Mouse (Mus musculus) kidney, adult 11 months (tissue): ENCODE results near the gene Tctex1d4.

ENCODE experiments used
- DNase-seq: peaks from one replicate; pipeline ENCODE4 v3.0.0; 2022

The Tctex1d4 gene

DNA sequence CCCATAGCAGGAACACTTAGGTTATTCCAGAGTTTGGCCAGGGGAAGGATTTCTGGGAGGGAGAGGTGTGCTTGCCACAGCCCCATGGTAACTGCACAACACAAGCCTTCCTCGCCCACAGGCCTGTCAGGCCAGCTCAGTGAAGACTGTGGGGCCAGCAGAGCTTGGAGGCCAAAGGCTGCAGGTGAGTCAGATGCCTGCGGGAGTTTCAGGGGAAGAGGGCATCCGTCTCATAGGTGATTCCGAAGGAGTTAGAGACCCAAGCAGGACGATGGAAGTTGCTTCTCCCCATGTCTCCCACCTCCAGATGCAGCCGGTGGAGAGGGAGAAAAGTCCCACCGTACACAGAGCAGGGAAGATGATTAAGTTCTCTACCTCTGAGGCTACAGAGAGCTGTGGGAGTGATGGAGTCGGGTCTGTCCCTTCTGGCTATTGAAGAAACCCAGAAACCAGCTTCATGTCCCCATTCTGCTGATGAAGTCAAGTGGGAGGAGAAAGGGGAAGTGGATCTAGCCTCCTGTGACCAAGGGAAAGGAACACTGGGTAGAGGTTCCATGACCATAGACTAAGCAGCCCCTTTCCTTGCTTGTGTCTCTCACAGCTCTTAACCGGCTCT, at the start of gene Tctex1d4:
TSS of gene Tctex1d4 (plus strand) at position 120 of the 616 bp plus-strand sequence.
- DNase-seq, result no peak

GRCm38 (mm10) chr4:117087948-117088640, 38.5 kb upstream of the Tctex1d4 start:
- no peak for DNase-seq

- DNase-seq, result no peak
These were observed 36.0 kb upstream of the Tctex1d4 start for GRCm38 (mm10) chr4:117090586-117090985.

- DNase-seq, result no peak
These were observed 31.8 kb upstream of the Tctex1d4 start for GRCm38 (mm10) chr4:117094626-117095361.

DNA sequence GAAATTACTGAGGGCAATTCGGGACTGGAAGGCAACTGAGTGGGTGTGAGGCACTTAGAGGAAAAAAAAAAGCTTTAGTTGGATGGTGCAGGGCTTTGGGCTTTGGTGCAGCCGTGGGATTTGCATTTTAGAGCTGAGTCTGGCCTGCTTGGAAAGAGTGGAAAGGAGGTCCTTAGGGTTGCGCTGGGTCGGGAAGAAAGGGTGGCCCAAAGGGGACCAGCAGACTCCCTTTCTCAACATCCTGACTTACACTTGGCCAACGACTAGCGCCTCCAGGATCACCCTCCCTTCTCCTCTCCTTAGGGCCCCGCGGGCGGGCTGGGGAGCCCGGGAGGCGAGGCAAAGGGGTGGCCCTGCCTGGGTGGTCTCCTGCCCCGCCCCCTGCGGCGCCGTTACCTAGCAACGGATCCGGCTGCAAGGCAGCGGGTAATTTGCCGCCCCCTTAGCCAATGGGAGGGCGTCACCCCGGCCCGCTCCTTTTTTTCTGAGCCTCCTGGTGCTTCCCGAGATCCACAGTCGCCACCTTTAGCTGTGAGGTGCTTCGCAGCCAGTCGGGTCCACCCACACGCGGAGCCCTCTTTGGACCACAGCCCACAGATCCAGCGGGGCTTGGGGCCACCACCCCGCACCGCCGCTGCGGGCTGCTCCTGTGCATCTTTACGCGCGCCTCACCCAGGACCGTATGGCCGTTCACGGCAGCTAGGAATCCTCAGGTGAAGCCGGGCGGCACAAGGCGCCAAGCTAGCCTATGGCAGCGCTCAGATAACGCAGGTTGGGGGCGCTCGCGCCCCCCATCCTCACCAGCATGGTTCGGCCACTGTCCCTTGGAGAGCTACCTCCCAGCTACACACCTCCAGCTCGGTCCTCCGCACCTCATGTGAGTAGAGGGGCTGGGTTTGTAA, 30.8 kb upstream of the Tctex1d4 start, which contains the start of gene Ptch2:
TSS of gene Ptch2 (plus strand) at position 525 of the 902 bp plus-strand sequence.
- DNase-seq, result peak; percentile 70

- DNase-seq, result no peak
These were observed 29.9 kb upstream of the Tctex1d4 start for GRCm38 (mm10) chr4:117096666-117097065.

- no peak for DNase-seq
These were observed 28.4 kb upstream of the Tctex1d4 start for GRCm38 (mm10) chr4:117097969-117098763.

DNA sequence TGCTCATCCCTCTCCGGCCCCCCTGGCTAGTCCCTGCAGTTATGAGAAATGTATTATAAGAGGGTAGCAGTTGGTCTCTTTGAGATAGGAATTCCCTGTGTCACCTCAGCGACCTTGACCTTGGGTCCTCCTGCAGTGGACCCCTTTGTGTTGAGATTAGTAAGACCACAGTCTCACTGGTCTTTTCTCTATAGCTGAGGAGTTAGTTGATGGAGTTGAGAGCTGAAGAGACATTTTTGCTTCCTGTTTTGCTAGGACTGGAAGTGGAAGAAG, 27.9 kb upstream of the Tctex1d4 start:
- DNase-seq, result no peak

GRCm38 (mm10) chr4:117100036-117100435, 26.6 kb upstream of the Tctex1d4 start:
- DNase-seq, result no peak

GRCm38 (mm10) chr4:117101218-117101617, 25.4 kb upstream of the Tctex1d4 start:
- peak; percentile 58 for DNase-seq

GRCm38 (mm10) chr4:117104672-117105071, 21.9 kb upstream of the Tctex1d4 start:
- no peak for DNase-seq

GRCm38 (mm10) chr4:117105127-117105526, 21.5 kb upstream of the Tctex1d4 start:
- no peak for DNase-seq

DNA sequence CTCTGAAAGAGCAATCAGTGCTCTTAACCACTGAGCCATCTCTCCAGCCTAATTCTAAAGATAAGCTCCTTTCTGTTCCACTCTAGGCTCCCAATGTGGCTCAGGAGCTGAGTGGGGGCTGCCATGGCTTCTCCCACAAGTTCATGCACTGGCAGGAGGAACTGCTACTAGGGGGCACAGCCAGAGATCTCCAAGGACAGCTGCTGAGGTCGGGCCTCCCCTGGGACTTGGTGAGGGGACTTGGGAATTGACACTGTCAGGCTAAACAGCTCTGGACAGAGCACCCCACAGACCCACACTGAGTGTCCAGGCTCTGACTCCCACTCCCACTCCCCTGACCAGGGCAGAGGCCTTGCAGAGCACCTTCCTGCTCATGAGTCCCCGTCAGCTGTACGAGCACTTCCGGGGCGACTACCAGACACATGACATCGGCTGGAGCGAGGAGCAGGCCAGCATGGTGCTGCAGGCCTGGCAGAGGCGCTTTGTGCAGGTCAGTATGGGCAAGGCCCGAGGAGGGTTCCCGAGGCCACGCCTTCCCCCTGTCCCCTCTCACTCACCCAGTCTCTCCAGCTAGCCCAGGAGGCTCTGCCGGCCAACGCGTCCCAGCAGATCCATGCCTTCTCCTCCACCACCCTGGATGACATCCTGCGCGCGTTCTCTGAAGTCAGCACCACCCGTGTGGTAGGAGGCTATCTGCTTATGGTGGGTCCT, 18.6 kb upstream of the Tctex1d4 start:
- no peak for DNase-seq

GRCm38 (mm10) chr4:117108524-117108849, 18.1 kb upstream of the Tctex1d4 start:
- DNase-seq, result no peak

DNA sequence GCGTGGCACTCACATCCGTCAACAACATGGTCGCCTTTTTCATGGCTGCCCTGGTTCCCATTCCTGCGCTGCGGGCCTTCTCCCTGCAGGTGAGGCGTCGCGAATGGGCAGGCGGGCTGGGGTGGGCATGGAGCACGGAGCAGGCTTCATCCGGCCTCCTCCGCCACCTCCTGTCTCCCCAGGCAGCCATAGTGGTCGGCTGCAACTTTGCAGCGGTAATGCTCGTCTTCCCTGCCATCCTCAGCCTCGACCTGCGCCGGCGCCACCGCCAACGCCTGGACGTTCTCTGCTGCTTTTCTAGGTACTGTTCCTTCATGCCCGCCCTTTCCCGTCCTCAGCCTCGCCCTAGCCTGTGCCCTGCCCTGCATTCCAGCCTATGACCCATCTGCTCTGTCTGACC, 17.3 kb upstream of the Tctex1d4 start:
- no peak for DNase-seq

GRCm38 (mm10) chr4:117110249-117110648, 16.3 kb upstream of the Tctex1d4 start:
- DNase-seq, result no peak

- DNase-seq, result no peak
These were observed 15.6 kb upstream of the Tctex1d4 start for GRCm38 (mm10) chr4:117110985-117111384.

DNA sequence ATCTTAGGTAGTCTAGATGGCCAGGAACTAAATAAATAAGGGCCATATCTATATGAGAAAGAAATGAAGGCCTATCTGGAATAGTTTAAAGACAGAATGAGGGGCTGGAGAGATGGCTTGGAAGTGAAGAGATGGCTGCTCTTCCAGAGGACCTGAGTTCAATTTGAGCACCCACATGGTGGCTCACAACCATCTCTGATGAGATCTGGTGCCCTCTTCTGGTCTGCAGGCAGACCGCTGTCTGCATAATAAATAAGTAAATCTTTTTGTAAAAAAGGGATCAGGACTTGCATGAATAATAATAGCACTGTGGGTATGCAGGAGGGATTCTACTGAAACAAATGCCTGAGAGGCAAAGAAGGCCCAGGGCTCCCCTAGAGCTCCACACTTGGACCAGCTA, 13.4 kb upstream of the Tctex1d4 start:
- DNase-seq, result no peak

- no peak for DNase-seq
These were observed 11.0 kb upstream of the Tctex1d4 start for GRCm38 (mm10) chr4:117115592-117115991.

DNA sequence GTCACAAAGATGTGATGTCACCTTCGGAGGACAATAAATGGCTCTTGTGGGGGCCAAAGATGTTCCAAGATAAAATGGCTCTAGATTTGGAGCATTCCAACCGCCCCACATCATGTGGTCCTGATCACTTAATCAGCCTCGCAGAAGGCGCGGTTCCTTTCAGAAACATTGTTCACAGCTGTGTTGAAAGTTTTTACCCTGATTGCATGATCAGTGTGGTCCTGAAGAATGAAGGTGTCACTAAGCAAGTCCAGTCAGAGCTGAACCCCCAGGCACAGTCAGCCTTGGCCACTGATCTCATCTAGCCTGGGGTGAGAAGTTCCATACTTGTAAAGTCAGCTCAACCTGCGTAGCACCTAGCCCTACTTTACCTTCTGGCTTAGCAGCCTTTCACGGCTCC, 8.7 kb upstream of the Tctex1d4 start:
- DNase-seq, result no peak

GRCm38 (mm10) chr4:117119636-117120035, 7.0 kb upstream of the Tctex1d4 start:
- DNase-seq, result no peak

- DNase-seq, result no peak
These were observed 6.5 kb upstream of the Tctex1d4 start for GRCm38 (mm10) chr4:117120052-117120444.
